Mouse (Mus musculus): ENCODE measurements around the gene Col1a1. TPM values are rescaled to one million over a fixed set of nuclear protein-coding genes. Genes with fewer than 3 reads are reported as not detected.

Gene Col1a1
- polyA plus RNA-seq, 1 experiment from 2014 or later = 869 TPM

- peaks cover 7% of the 10 kb centered on the region; the same call in 1 of the 2 replicates for H3K4me1 ChIP-seq (replicated peaks; ENCODE audit: control insufficient read depth, insufficient read depth)
- H3K36me3 ChIP-seq (ENCODE audit: control insufficient read depth, insufficient read depth, low read length) = no peaks in the 10 kb centered on the region
- H3K9me3 ChIP-seq (ENCODE audit: control insufficient read depth, low read length) = no peaks in the 10 kb centered on the region
- H3K27ac ChIP-seq (replicated peaks) = no peak overlapping the region
- DNase-seq (ENCODE audit: low spot score) (no peak), ATAC-seq (ENCODE audit: low FRiP score, low TSS enrichment) (no peak)
- no peak overlapping the region for H3K4me3 ChIP-seq (ENCODE audit: low read depth, low read length)
- H3K4me2 ChIP-seq (replicated peaks; ENCODE audit: low read depth) = no peak overlapping the region
- TF ChIP-seq EP300 (optimal IDR thresholded peaks at IDR 0.05) (no peak), CTCF (IDR thresholded peaks at IDR 0.05; ENCODE audit: low read depth) (no peak)
- no peak overlapping the region for H3K9ac ChIP-seq (ENCODE audit: low read length)
- no peaks in the 10 kb centered on the region for H3K27me3 ChIP-seq (ENCODE audit: control insufficient read depth, insufficient read depth, low read length)
- 63% methylated on average over 3 of the region's 3 CpGs for WGBS
Observed at GRCm38 (mm10) chr11:94912568-94912967, 23.5 kb upstream of the Col1a1 start.

GRCm38 (mm10) chr11:94913302-94914090, 22.5 kb upstream of the Col1a1 start:
- no peak for DNase-seq (ENCODE audit: low spot score)
- no peak for ATAC-seq (ENCODE audit: low FRiP score, low TSS enrichment)
- H3K27me3 ChIP-seq (ENCODE audit: control insufficient read depth, insufficient read depth, low read length) = no peaks in the 10 kb centered on the region
- H3K9me3 ChIP-seq (ENCODE audit: control insufficient read depth, low read length) = no peaks in the 10 kb centered on the region
- no peak for TF ChIP-seq EP300 (optimal IDR thresholded peaks at IDR 0.05)
- no peak for TF ChIP-seq CTCF (IDR thresholded peaks at IDR 0.05; ENCODE audit: low read depth)
- H3K9ac ChIP-seq (ENCODE audit: low read length) = no peak overlapping the region
- peak overlapping the region; percentile 73 for H3K27ac ChIP-seq (replicated peaks)
- peaks cover 7% of the 10 kb centered on the region; the same call in 1 of the 2 replicates for H3K4me1 ChIP-seq (replicated peaks; ENCODE audit: control insufficient read depth, insufficient read depth)
- no peaks in the 10 kb centered on the region for H3K36me3 ChIP-seq (ENCODE audit: control insufficient read depth, insufficient read depth, low read length)
- H3K4me2 ChIP-seq (replicated peaks; ENCODE audit: low read depth) = no peak overlapping the region
- H3K4me3 ChIP-seq (ENCODE audit: low read depth, low read length) = no peak overlapping the region
- 46% methylated on average over 6 of the region's 6 CpGs for WGBS

GRCm38 (mm10) chr11:94915675-94916403, 20.2 kb upstream of the Col1a1 start:
- Histone ChIP-seq H3K4me1 (replicated peaks; ENCODE audit: control insufficient read depth, insufficient read depth) (peaks cover 7% of the 10 kb centered on the region; the same call in 1 of the 2 replicates), H3K36me3 (ENCODE audit: control insufficient read depth, insufficient read depth, low read length) (no peaks in the 10 kb centered on the region), H3K4me2 (replicated peaks; ENCODE audit: low read depth) (peak overlapping the region; percentile 8; the same call in 1 of the 2 replicates), H3K9me3 (ENCODE audit: control insufficient read depth, low read length) (no peaks in the 10 kb centered on the region), H3K27ac (replicated peaks) (peak overlapping the region; percentile 61), H3K9ac (ENCODE audit: low read length) (peak overlapping the region; percentile 27; the same call in 1 of the 2 replicates), H3K4me3 (ENCODE audit: low read depth, low read length) (no peak overlapping the region), H3K27me3 (ENCODE audit: control insufficient read depth, insufficient read depth, low read length) (no peaks in the 10 kb centered on the region)
- 0 out of 2 replicates have a peak, but pooled peaks have one; percentile 38 for ATAC-seq (ENCODE audit: low FRiP score, low TSS enrichment)
- WGBS = 27% methylated on average over 12 of the region's 16 CpGs
- TF ChIP-seq EP300 (optimal IDR thresholded peaks at IDR 0.05) (no peak), CTCF (IDR thresholded peaks at IDR 0.05; ENCODE audit: low read depth) (no peak)
- DNase-seq (ENCODE audit: low spot score) = peak; percentile 69

- H3K4me2 ChIP-seq (replicated peaks; ENCODE audit: low read depth) = no peak overlapping the region
- no peak overlapping the region for H3K4me3 ChIP-seq (ENCODE audit: low read depth, low read length)
- peak; percentile 8; the same call in 1 of the 2 replicates for TF ChIP-seq CTCF (IDR thresholded peaks at IDR 0.05; ENCODE audit: low read depth)
- no peak for TF ChIP-seq EP300 (optimal IDR thresholded peaks at IDR 0.05)
- peak; percentile 61 for ATAC-seq (ENCODE audit: low FRiP score, low TSS enrichment)
- no peaks in the 10 kb centered on the region for H3K9me3 ChIP-seq (ENCODE audit: control insufficient read depth, low read length)
- WGBS = 30% methylated on average over 4 of the region's 4 CpGs
- H3K27ac ChIP-seq (replicated peaks) = peak overlapping the region; percentile 61
- H3K36me3 ChIP-seq (ENCODE audit: control insufficient read depth, insufficient read depth, low read length) = no peaks in the 10 kb centered on the region
- peaks cover 7% of the 10 kb centered on the region; the same call in 1 of the 2 replicates for H3K4me1 ChIP-seq (replicated peaks; ENCODE audit: control insufficient read depth, insufficient read depth)
- DNase-seq (ENCODE audit: low spot score) = peak; percentile 58
- H3K9ac ChIP-seq (ENCODE audit: low read length) = peak overlapping the region; percentile 27; the same call in 1 of the 2 replicates
- H3K27me3 ChIP-seq (ENCODE audit: control insufficient read depth, insufficient read depth, low read length) = no peaks in the 10 kb centered on the region
Observed at GRCm38 (mm10) chr11:94916477-94916876, 19.5 kb upstream of the Col1a1 start.

GRCm38 (mm10) chr11:94917717-94918116, 18.3 kb upstream of the Col1a1 start:
- WGBS = 54% methylated on average over 6 of the region's 6 CpGs
- TF ChIP-seq EP300 (optimal IDR thresholded peaks at IDR 0.05) (no peak), CTCF (IDR thresholded peaks at IDR 0.05; ENCODE audit: low read depth) (peak; percentile 40)
- H3K36me3 ChIP-seq (ENCODE audit: control insufficient read depth, insufficient read depth, low read length) = no peaks in the 10 kb centered on the region
- no peak overlapping the region for H3K4me3 ChIP-seq (ENCODE audit: low read depth, low read length)
- no peaks in the 10 kb centered on the region for H3K27me3 ChIP-seq (ENCODE audit: control insufficient read depth, insufficient read depth, low read length)
- no peak overlapping the region for H3K9ac ChIP-seq (ENCODE audit: low read length)
- peak overlapping the region; percentile 53 for H3K27ac ChIP-seq (replicated peaks)
- peaks cover 7% of the 10 kb centered on the region; the same call in 1 of the 2 replicates for H3K4me1 ChIP-seq (replicated peaks; ENCODE audit: control insufficient read depth, insufficient read depth)
- H3K9me3 ChIP-seq (ENCODE audit: control insufficient read depth, low read length) = no peaks in the 10 kb centered on the region
- ATAC-seq (ENCODE audit: low FRiP score, low TSS enrichment) (peak; percentile 84), DNase-seq (ENCODE audit: low spot score) (no peak)
- no peak overlapping the region for H3K4me2 ChIP-seq (replicated peaks; ENCODE audit: low read depth)

Measured in stomach, postnatal 0 days (tissue).